Mouse (Mus musculus) right cerebral cortex, postnatal 36 days (tissue): ENCODE results near the gene Gm13271.
"Not testable (repeated sequence)": the region's sequence is repeated elsewhere in the genome, so short reads cannot be mapped to it uniquely, and the experiment has no call there.

ENCODE experiments used
- DNase-seq, 2 experiments: peaks; one replicate each; pipeline ENCODE4 v3.0.0; 2022; ENCODE audit warnings: low spot score in 2 of 2, mixed read lengths in 1 of 2

The Gm13271 gene

DNA sequence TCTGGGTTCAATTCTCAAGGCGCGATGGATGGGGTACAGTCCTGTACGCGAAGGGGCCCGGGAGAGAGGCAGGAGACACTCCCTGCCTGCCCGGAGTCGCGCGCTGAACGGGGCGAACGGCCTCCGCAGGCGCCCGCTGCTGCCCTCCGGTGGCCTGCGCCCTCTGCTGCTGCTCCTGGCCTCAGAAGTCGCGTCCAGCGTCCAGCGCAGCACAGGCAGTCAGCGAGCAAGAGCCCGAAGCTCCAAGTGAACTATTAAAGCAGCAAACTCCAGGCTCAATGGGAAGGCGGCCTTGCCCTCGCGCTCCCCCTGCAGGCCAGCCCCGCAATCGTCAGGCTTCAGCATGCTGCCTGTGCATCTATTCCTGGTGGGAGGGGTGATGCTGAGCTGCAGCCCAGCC lies 5.8 kb downstream of the Gm13271 start:
- peak; percentile 21 to 30 for DNase-seq

DNA sequence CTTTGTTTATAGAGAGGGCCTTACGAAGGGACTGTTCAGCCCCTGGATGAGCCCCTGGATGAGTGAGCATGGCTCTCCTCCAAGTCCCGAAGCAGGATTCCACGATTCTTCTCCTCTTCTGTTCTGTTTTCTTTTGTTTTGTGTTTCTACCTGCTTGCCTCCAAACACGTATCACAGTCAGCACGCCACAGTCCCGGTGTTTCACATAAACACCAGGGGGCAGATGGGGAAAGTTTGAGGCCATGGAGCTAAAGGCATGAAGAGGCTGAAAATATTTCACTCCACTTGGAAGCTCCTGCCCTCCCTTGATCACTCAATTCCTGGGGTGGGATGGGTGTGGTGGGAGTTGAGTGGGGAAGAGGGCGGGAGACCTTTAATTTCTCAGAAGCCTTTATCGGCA lies 7.1 kb downstream of the Gm13271 start:
- DNase-seq, result peak; percentile 62 to 64

DNA sequence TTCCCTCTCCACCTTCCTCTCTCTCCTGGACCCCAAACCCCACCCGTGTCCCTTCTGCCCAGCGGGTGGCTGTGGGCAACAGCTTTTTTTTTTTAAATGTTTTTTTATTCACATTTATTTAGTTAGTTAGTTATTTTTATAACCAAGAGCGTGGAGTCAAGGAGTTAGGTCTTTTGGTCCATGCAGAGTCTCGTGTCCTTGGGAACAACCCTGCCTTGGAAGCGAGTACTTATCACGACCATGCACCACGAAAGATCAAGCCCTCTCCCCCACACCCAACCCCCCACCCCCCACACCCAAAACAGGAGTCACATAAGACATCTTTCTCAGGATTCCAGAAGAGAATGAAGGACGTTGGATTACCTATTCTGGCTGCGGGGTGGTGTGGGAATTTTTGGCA lies 7.7 kb downstream of the Gm13271 start:
- DNase-seq, result not testable (repeated sequence)

DNA sequence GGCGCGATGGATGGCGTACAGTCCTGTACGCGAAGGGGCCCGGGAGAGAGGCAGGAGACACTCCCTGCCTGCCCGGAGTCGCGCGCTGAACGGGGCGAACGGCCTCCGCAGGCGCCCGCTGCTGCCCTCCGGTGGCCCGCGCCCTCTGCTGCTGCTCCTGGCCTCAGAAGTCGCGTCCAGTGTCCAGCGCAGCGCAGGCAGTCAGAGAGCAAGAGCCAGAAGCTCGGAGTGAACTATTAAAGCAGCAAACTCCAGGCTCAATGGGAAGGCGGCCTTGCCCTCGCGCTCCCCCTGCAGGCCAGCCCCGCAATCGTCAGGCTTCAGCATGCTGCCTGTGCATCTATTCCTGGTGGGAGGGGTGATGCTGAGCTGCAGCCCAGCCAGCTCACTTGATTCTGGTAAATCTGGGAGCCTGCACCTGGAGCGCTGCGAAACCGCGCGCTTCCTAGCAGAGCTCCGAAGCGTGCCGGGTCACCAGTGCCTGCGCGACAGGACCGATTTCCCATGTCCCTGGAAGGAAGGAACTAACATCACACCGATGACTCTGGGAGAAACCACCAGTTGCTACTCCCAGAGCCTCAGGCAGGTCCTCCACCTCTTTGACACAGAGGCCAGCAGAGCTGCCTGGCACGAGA lies 8.8 kb downstream of the Gm13271 start:
- DNase-seq, result not testable (repeated sequence)

DNA sequence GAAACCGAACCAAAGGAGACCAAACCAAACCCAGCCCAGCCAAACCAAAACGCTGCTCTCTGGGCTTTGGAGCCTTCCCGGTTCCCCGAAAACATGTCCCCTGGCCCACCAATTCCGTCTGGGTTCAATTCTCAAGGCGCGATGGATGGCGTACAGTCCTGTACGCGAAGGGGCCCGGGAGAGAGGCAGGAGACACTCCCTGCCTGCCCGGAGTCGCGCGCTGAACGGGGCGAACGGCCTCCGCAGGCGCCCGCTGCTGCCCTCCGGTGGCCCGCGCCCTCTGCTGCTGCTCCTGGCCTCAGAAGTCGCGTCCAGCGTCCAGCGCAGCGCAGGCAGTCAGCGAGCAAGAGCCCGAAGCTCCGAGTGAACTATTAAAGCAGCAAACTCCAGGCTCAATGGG lies 18.9 kb downstream of the Gm13271 start, which contains the start of gene Gm13290:
Gene Gm13290 (plus strand): TSS at position 301 of the 400 bp plus-strand sequence.
- DNase-seq, result not testable (repeated sequence)

DNA sequence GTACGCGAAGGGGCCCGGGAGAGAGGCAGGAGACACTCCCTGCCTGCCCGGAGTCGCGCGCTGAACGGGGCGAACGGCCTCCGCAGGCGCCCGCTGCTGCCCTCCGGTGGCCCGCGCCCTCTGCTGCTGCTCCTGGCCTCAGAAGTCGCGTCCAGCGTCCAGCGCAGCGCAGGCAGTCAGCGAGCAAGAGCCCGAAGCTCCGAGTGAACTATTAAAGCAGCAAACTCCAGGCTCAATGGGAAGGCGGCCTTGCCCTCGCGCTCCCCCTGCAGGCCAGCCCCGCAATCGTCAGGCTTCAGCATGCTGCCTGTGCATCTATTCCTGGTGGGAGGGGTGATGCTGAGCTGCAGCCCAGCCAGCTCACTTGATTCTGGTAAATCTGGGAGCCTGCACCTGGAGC lies 22.0 kb downstream of the Gm13271 start, which contains the start of gene Gm13289:
Gene Gm13289 (plus strand): TSS at position 301 of the 400 bp plus-strand sequence.
- DNase-seq, result not testable (repeated sequence)

DNA sequence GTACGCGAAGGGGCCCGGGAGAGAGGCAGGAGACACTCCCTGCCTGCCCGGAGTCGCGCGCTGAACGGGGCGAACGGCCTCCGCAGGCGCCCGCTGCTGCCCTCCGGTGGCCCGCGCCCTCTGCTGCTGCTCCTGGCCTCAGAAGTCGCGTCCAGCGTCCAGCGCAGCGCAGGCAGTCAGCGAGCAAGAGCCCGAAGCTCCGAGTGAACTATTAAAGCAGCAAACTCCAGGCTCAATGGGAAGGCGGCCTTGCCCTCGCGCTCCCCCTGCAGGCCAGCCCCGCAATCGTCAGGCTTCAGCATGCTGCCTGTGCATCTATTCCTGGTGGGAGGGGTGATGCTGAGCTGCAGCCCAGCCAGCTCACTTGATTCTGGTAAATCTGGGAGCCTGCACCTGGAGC lies 24.9 kb downstream of the Gm13271 start, which contains the start of gene Gm13272:
Gene Gm13272 (plus strand): TSS at position 301 of the 400 bp plus-strand sequence.
- DNase-seq, result not testable (repeated sequence)

DNA sequence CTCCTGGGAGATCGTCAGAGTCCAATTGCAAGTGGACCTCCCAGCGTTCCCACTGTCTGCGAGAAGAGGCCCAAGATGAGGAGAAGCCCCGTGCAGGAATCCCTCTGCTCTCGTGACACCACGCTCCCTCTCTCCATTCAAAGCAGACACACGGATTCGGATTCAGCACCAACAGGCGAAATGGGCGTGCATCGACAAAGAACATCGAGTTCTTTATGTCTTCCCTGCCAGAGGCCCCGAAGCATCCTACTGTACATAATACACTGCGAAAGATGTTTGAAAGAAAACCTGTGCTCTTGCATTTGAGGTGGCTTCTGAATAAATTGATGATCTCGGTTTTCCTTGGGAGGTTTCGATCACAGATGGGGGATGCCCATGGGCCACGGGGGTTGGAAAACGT lies 25.7 kb downstream of the Gm13271 start:
- not testable (repeated sequence) for DNase-seq

DNA sequence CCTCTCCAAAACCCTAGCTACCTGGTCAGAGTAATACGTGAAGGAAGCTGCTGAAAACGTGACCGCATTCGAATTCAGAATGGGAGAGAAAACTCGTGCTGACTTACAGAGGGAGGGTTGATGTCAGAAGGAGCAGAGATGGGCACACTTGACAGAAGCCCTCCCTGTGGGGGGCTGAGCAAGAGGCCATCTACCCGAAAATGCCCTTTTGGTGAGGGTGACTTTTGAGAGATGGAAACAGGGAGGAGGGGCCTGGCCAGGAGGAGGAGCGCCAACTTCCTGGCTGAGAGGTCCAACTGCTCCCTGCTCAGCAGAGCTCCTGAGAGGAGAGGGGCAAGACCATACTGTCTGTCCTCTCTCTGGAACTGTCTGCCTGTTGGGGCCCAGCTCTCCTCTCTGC lies 27.2 kb downstream of the Gm13271 start, which contains the start of gene Ifnz:
Gene Ifnz (plus strand): TSS at position 301 of the 400 bp plus-strand sequence.
- DNase-seq, result not testable (repeated sequence)

DNA sequence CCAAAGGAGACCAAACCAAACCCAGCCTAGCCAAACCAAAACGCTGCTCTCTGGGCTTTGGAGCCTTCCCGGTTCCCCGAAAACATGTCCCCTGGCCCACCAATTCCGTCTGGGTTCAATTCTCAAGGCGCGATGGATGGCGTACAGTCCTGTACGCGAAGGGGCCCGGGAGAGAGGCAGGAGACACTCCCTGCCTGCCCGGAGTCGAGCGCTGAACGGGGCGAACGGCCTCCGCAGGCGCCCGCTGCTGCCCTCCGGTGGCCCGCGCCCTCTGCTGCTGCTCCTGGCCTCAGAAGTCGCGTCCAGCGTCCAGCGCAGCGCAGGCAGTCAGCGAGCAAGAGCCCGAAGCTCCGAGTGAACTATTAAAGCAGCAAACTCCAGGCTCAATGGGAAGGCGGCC lies 27.7 kb downstream of the Gm13271 start:
- DNase-seq, result not testable (repeated sequence)

DNA sequence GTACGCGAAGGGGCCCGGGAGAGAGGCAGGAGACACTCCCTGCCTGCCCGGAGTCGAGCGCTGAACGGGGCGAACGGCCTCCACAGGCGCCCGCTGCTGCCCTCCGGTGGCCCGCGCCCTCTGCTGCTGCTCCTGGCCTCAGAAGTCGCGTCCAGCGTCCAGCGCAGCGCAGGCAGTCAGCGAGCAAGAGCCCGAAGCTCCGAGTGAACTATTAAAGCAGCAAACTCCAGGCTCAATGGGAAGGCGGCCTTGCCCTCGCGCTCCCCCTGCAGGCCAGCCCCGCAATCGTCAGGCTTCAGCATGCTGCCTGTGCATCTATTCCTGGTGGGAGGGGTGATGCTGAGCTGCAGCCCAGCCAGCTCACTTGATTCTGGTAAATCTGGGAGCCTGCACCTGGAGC lies 30.7 kb downstream of the Gm13271 start, which contains the start of gene Gm13276:
Gene Gm13276 (plus strand): TSS at position 301 of the 400 bp plus-strand sequence.
- DNase-seq, result not testable (repeated sequence)

DNA sequence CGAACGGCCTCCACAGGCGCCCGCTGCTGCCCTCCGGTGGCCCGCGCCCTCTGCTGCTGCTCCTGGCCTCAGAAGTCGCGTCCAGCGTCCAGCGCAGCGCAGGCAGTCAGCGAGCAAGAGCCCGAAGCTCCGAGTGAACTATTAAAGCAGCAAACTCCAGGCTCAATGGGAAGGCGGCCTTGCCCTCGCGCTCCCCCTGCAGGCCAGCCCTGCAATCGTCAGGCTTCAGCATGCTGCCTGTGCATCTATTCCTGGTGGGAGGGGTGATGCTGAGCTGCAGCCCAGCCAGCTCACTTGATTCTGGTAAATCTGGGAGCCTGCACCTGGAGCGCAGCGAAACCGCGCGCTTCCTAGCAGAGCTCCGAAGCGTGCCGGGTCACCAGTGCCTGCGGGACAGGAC lies 33.7 kb downstream of the Gm13271 start, which contains the start of gene Gm13277:
Gene Gm13277 (plus strand): TSS at position 231 of the 400 bp plus-strand sequence.
- peak; percentile 55 to 56 for DNase-seq

DNA sequence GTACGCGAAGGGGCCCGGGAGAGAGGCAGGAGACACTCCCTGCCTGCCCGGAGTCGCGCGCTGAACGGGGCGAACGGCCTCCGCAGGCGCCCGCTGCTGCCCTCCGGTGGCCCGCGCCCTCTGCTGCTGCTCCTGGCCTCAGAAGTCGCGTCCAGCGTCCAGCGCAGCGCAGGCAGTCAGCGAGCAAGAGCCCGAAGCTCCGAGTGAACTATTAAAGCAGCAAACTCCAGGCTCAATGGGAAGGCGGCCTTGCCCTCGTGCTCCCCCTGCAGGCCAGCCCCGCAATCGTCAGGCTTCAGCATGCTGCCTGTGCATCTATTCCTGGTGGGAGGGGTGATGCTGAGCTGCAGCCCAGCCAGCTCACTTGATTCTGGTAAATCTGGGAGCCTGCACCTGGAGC lies 36.6 kb downstream of the Gm13271 start, which contains the start of gene Gm13278:
Gene Gm13278 (plus strand): TSS at position 301 of the 400 bp plus-strand sequence.
- DNase-seq, result not testable (repeated sequence)

DNA sequence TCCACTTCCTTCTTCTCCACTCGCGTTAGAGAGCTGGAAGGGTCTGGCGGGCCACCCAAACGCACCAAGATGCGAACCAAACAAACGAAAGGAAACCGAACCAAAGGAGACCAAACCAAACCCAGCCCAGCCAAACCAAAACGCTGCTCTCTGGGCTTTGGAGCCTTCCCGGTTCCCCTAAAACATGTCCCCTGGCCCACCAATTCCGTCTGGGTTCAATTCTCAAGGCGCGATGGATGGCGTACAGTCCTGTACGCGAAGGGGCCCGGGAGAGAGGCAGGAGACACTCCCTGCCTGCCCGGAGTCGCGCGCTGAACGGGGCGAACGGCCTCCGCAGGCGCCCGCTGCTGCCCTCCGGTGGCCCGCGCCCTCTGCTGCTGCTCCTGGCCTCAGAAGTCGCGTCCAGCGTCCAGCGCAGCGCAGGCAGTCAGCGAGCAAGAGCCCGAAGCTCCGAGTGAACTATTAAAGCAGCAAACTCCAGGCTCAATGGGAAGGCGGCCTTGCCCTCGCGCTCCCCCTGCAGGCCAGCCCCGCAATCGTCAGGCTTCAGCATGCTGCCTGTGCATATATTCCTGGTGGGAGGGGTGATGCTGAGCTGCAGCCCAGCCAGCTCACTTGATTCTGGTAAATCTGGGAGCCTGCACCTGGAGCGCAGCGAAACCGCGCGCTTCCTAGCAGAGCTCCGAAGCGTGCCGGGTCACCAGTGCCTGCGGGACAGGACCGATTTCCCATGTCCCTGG lies 39.4 kb downstream of the Gm13271 start, which contains the start of gene Gm13275:
Gene Gm13275 (plus strand): TSS at position 552 of the 740 bp plus-strand sequence.
- DNase-seq, result peak; percentile 18 to 30

DNA sequence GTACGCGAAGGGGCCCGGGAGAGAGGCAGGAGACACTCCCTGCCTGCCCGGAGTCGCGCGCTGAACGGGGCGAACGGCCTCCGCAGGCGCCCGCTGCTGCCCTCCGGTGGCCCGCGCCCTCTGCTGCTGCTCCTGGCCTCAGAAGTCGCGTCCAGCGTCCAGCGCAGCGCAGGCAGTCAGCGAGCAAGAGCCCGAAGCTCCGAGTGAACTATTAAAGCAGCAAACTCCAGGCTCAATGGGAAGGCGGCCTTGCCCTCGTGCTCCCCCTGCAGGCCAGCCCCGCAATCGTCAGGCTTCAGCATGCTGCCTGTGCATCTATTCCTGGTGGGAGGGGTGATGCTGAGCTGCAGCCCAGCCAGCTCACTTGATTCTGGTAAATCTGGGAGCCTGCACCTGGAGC lies 42.4 kb downstream of the Gm13271 start, which contains the start of gene Gm13279:
Gene Gm13279 (plus strand): TSS at position 301 of the 400 bp plus-strand sequence.
- not testable (repeated sequence) for DNase-seq

DNA sequence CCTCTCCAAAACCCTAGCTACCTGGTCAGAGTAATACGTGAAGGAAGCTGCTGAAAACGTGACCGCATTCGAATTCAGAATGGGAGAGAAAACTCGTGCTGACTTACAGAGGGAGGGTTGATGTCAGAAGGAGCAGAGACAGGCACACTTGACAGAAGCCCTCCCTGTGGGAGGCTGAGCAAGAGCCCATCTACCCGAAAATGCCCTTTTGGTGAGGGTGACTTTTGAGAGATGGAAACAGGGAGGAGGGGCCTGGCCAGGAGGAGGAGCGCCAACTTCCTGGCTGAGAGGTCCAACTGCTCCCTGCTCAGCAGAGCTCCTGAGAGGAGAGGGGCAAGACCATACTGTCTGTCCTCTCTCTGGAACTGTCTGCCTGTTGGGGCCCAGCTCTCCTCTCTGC lies 44.7 kb downstream of the Gm13271 start, which contains the start of gene Gm13285:
Gene Gm13285 (plus strand): TSS at position 301 of the 400 bp plus-strand sequence.
- DNase-seq, result not testable (repeated sequence)

DNA sequence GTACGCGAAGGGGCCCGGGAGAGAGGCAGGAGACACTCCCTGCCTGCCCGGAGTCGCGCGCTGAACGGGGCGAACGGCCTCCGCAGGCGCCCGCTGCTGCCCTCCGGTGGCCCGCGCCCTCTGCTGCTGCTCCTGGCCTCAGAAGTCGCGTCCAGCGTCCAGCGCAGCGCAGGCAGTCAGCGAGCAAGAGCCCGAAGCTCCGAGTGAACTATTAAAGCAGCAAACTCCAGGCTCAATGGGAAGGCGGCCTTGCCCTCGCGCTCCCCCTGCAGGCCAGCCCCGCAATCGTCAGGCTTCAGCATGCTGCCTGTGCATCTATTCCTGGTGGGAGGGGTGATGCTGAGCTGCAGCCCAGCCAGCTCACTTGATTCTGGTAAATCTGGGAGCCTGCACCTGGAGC lies 48.3 kb downstream of the Gm13271 start, which contains the start of gene Gm13287:
Gene Gm13287 (plus strand): TSS at position 301 of the 400 bp plus-strand sequence.
- DNase-seq, result not testable (repeated sequence)
